Mouse (Mus musculus) cerebellum, postnatal 10 days (tissue): ENCODE measurements around the gene Kat2b.
"Not testable (repeated sequence)": the region's sequence is repeated elsewhere in the genome, so short reads cannot be mapped to it uniquely, and the experiment has no call there.

Experiments used
- DNase-seq, 2 experiments: peaks; one replicate each; pipeline ENCODE4 v3.0.0; 2021; ENCODE audit warnings: mixed read lengths in 2 of 2

Kat2b gene

DNA sequence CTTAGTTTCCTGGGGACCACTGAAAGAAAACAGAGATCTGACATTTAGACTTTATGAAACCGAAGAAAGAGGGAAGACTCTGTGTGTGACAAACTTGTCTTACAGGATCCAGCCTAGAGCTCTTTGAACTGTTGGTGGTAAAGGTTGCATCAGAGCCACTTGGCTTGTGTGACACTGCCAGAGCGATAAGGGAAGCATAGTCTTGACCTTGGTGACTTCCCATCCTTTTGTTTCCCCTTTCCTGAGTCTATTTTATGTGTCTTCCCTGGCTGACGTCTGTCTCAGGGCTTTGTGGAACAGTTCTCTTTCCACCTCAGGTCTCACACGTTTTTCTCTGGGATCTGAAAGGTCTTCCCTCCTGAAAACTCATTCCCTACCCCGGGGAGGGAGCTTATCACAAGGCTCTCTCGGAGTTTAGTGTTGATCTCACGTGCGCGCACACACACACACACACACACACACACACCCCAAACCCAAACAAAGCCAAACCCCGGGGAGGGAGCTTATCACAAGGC, 3.8 kb downstream of the Kat2b start:
- DNase-seq, result peak in 1 of 2 experiments; percentile 13

DNA sequence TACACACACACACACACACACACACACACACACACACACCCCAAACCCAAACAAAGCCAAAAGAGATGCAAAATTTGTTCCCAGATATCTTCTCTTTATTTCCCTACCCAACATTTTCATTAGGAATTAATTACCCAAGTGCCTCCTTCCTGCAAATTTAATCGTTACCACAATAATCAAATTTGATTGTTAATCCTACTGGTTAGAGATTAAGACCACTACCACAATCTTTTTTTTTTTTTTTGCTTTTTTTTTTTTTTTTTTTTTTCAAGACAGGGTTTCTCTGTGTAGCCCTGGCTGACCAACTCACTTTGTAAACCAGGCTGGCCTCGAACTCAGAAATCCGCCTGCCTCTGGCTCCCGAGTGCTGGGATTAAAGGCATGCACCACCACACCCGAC, 4.3 kb downstream of the Kat2b start:
- not testable (repeated sequence) for DNase-seq

DNA sequence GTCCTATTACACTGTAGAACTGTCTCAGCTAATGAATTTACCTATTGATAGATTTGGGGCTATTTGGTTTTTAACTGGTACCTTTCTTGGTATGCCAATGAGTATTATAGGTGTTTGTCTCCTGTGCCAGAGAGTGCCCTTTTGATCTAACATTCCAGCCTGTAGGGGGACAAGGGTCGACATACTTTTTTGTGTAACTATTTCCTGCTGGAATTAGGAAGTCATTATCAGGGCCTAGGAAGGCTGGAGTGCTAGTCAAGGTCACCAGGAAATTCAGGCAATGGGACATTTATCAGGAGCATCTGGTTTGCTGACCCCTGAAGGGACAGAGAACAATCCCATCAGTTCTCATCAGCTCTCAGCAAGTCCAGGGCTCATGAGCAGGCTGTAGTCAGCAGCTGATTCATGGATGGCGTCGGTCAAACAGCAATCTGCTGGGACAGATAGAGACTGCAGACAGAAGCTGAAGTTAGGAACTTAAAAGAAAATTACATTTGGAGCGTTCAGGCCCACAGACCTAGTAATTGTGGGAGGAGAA, 6.4 kb downstream of the Kat2b start:
- no peak for DNase-seq

DNA sequence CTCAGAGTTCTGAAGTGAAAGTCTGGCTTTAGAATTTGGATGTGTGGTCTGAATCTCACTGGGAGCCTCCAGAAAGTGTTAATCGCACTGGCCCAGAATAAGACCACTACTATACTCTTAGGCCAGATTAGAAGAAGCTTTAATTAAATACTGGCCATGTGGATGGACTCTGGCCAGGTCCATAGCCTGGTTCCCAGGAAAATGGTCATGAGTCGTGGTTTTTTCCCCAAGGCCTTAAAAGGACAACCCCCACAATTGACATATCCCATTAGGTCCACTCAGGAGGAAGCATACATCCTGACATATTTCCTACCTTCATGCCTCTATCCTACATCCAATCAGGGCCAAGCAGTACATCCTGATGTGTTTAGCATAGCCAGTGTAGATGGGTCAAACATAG, 10.5 kb downstream of the Kat2b start:
- DNase-seq, result no peak

DNA sequence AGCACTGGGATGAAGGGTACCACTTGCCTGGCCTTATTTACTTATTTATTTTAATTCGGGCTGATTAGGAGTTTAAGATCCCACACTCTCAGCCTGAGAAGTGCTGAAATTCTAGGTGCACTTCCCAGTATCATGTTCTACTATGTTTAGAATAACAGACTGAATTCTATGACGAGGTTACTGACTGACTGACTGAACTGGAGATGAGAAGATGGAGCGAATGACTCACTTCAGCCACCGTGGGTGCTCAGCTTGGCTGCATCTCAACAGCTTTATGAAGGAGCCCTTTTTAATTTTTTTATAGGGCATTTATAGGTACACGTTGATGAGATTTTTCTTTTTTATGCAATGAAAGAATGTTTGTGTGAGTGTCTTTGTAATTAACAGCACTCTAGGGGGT, 11.1 kb downstream of the Kat2b start:
- DNase-seq, result no peak

DNA sequence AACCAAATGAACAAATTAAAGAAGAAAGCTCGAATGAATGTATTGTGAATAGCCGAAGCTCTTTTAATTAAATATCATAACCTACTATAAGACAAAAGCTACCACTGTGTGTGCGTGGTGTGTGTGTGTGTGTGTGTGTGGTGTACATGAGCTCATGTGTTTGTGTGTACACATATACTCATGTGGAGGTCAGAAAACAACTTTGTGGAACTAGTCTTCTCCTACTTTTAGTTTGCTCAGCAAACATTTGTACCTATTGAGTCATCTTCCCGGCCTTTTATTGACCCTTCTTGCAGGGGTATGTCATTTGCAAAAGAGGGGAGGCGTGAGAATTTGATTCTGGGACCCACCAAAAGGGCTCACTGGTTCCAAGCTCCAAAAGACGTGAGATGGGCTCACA, 11.6 kb downstream of the Kat2b start:
- no peak for DNase-seq

DNA sequence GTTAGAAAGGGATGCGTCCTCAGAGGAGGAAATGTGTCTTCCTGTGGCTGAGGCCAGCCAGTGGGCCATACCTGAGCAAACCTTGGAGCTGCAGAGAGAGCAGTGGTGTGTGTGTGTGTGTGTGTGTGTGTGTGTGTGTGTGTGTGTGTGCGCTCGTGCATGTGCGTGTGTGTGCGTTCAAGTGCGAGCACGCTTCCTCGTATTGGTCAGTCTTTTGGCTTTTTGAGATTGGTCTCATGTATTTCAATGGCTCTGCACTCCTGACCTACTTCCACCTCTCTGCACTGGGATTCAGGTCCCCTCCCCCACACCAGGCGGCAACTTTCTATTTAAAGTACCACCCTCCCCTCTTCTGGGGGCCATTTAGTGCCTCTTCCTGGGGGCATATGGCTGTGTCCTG, 12.1 kb downstream of the Kat2b start:
- DNase-seq, result peak; percentile 92 to 93

DNA sequence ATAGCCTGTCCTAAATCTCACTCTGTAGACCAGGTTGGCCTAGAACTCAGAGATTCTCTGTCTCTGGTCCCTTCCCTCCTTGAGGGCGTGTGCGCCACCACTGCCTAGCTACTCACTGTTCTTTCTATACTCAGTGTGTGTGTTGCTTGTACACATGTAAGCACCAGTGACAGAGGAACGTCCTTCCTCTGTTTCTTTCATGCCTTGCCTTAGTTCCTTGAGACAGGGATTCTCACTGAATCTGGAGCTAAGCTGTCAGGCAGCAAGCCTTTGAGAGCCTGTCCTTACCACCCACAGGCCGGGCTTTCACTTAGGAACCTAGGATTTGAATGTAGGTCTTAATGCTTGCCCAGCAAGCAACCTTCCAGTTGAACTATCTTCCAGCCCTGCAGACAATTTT, 13.0 kb downstream of the Kat2b start:
- peak in 1 of 2 experiments; percentile 32 for DNase-seq

DNA sequence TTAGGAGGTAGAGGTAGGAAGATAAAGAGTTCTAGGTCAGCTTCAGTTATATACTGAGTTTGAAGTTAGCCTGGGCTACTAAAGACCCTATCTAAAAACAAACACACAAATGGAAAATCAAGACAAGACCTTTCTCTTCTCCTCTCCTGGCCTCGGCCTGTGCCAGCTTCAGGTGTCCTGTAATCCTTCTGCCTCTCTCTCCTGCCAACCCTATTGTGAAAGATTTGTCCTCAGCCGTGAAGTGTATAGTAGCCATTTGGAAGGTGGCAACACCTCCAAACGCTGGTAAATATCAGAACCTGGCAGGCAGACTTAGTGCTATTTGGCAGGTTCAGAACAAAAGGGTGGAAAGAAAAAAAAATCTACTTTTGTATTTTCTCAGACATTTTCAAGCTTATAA, 13.6 kb downstream of the Kat2b start:
- peak; percentile 38 to 41 for DNase-seq

DNA sequence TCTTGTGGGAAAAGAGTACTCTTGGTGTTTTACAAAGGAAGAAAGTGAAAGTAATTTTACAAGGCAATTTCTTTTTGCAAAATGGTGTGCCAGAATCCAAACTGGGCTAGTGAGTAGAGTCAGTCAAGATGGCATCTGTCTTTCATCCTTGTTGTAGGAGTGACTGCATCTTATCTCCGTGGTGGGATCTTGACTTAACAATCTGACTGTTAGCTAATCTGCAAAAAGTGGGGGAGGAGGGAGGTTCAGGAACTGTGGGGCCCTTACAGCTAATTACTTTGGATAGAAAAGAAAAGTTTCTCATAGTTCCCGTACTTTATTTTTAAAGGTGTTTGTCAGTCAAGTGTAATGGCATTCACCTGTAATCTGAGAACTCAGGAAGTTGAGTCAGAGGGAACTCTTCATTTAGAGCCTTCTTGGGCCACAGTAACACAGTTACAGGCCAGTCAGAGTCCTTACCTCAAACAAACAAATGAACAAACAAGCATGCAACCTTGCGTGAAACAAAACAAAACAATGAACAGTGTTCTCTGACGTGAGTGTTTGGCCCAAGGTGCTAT, 15.4 kb downstream of the Kat2b start:
- DNase-seq, result no peak

DNA sequence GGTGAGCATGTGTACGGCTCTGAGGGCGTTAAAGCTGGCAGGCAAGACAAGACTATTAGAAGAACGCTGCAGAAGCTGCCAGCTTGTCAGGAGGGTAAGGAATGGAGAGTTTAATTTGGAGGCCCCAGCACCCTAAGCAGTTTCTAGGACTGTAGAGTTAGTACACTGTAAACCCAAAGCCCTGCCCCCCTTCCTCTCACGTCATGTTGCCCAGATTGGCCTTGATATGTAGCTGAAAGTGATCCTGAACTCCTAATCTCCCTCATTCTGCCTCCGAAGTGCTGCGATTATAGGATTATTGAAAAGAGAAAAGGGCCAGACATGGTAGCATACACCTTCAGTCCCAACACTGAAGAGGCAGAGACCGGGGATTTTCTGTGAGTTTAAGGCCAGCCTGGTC, 16.1 kb downstream of the Kat2b start:
- DNase-seq, result no peak

DNA sequence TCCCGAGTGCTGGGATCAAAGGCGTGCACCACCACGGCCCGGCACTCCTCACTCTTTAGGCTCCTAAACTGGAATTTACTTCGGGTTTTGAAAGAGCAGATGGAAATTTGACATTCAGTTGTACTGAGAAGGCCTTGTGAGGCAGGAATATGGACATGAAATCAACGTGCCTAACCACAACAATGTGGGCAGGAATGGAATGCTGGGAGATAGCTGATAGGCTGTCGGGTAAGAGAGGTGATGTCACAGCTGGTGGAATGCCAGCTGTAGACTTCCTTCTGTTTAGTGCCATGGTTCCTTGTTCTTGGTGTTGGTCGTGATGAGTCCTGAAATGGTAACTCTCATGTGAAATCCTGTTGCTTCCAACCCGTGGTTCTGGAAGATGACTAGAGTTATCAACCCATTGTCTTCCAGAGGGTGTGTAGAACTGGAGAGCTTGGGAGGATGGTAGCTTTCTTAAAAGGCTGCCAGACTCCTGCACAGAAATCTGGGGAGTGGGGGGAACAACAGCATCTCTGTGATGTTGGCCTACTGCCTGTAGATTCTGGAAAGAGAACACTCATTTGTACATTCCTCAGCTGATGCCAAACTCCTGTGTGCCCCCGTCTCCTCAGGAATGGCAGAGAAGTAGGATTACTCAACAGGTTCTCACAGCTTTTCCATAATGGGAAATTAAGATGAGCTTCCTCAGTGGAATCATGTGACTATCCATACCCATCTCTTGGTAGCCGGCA, 17.4 kb downstream of the Kat2b start:
- no peak for DNase-seq

DNA sequence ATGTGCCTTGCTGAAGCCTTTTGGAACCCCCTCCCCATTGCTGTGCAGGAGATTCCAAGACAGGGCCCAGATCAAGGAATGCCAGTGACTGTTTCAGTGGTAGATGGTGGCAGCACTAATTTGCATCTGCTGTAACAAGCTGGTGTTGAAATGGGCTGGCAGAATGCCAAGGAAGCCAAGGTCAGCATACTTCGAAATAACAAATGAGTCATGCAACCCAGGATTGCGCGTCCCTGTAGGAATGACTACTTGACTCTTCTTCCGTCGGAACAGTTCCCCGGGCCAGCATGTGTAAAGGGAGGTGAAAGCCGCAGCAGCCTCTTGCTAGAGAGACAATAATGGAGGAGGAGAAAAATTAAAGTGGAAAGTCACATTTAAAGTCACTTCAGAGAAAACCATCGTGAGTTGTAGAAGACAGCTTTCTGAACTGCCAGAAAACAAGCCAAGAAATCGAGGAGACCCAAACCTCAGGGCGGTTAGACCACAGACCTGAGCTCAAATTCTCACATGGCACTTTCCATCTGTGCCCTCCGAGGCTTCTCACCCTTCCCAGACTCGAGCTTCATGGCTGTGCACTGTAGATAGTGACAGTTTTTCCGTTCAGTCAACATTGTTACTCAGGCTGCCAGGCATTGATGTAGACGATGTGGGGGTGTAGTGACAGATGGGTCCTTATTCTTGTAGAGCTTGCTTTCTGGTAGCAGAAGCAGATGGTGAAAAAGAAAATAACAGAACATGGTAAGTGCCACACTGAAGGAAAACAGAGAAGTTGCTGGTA, 20.6 kb downstream of the Kat2b start:
- DNase-seq, result peak; percentile 88 to 89

DNA sequence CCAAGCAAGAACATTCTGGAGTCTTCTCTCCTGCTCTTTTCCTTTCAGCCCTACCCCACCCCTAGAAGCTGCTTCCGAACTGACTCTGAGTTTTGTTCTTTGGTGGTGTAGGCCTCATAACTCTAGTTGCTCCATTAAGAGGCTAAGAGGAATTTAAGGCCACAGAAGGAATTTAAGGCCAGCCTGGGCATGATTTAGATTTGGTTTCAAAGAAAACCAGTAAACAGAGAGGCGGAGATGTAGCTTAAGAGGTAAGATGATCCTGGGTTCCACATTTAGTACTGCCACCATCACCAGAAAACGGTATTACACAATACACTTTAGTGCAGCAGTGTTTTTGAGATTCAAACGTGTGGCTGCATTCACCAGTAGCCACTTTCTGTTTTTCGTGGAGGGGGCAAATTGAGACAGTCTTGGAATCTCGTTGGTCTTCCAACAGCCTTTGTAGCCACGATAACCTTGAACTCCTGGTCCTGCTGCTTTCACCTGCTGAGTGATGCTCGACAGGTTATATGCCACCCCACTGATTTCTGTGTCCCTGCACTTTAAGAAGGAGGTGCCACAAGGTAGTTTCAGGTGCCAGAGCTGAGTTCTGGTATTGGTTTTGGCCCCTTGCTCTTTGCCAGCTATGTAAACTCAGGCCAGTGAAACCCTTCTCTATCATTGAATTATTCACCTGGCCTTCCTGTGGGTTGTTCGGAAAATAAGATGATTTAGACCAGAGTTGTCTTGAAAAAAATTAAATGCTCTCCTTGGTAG, 21.6 kb downstream of the Kat2b start:
- no peak for DNase-seq

DNA sequence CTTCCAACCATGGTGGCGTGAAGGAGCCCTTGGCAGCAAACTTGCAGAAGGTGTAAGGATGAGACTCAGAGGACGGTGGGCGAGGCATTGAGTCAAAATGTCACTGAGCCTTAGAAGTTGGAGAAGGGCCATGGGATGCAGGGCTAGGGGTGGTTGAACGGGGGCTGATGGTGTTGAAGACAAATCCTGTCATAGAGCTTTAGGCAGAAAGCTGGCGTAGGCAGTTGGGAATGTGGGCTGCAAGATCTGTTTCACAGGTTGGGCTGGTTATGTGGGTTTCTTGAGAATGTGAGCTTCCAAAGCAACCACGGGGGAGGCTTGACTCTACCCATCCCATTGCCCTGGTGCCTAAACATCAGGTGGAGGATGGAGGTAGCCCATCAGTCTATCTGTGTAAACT, 23.4 kb downstream of the Kat2b start:
- DNase-seq, result no peak

DNA sequence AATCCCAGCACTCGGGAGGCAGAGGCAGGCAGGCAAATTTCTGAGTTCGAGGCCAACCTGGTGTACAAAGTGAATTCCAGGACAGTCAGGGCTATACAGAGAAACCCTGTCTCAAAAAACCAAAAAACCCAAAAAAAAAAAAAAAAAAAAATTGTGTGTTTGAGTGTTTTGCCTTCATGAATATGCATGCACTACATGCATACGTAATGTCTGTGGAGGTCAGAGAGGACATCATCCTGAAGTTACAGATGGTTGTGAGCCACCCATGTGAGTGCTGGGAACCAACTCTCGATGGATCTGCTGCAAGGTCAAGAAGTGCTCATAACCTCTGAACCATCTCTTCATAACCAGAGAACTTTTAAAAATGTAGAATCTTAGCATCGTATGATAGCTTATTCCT, 25.2 kb downstream of the Kat2b start:
- DNase-seq, result no peak

DNA sequence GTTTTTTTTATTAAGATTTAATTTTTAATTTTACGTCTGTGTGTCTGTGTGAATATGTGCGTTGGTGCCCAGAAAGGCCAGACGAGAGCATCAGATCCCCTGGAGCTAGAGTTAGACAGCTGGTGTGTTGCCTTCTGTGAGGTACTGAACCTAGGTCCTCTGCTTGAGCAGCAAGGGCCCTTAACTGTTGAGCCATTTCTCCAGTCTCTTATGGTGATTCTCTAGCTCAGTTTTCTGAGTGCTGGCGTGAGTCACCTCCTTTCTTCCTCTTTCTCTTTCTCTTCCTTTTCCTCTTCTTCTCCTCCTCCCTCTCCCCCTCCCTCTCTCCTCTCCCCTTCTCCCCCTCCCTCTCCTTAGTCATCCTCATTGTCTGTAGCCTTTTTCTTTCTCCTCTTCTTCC, 27.9 kb downstream of the Kat2b start:
- no peak for DNase-seq

DNA sequence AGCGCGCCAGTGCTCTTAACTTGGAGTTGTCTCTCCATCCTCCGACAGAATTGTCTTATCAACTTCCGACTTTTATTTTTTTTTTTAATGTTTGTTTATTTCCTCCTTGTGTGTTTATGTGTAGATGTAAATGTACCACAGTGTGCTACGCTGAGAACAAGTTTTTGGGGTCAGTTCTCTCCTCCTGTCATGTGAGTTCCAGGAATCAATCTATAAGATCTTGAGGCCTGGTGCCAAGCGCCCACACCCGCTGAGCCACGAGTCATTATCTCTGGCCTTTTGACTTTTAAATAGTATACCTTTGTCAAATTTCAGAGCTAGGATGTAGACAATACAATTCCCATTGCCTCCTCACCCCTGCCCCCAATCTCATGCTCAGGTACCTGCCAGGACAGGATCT, 28.9 kb downstream of the Kat2b start:
- DNase-seq, result peak in 1 of 2 experiments; percentile 41

DNA sequence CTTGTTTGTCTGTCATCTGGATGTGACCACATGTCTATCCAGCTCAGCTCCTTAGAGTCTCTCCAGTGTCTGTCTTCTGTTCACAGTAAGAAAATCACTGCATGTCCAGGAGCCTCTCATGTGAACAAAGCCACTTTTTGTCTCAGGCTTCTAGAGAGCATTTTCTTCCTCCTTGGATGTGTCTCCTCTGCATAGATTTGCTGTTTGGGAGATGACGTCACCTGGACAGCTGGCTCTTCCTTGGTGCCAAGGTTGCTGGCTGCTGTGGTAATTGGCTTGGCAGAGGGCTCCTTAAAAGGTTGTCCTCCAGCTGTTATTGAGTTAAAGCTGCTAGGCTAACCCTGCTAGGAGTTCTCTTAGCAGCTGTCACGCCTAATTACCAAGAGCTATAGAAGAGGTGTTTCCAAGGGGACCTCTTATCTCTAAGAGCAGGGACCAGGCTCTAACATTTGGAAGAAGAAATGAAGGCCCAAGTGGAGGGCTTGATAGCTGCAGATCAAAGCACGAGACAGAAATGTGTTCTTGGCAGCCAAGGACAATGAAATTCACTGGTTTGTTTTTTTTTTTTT, 29.7 kb downstream of the Kat2b start:
- DNase-seq, result peak; percentile 90

DNA sequence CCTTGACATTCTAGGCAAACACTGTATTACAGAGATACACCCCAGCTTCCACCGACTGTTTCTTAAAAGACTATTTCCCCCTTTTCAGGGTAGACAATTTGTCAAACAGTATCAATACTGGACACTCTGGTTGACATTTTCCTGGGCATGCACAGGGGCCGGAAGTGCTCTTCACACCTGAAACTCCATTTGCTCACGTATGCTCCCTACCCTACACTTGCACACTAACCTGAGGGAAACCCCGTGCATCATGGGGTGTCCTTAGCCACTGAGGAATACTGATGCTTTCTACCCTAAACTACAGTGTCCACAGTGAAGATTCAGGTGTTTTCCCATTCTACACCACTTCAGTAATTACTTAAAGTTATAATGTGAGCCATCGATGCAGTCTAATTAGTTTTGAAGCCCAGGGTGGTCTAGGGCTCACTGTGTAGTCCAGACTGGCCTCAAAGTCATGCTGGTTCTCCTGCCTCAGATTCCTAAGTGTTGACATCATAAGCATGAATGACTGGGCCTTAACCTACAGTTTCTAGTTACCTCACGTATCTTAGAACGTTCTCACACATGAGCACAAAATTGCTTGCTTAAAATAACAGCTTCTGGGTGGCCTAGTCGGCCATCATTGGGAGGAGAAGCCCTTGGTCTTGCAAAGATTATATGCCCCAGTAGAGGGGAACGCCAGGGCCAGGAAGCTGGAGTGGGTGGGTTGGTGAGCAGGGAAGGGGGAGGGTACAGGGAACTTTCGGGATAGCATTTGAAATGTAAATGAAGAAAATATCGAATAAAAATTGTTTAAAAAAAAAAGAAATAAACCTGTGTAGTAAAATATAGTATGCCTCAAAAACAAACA, 30.5 kb downstream of the Kat2b start:
- no peak for DNase-seq

DNA sequence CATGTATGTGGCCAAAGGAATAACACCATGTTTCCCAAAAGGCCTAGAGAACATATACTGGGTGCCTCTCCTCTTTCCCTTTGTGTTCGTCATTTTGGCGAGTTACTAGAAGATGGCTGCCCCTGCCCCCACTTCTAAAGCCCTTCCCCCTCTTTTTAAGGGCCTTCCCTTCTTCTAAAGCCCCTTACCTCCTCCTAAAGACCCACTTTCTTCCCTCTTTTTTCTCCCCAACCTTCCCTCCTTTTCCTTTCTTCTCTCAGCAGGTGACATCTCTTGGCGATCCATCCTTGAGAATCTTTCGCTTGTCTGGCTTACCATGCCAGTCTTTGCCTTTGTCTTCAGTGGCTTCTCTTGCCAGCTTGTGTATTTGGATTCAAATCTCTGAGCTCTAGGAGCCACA, 31.9 kb downstream of the Kat2b start:
- DNase-seq, result no peak

DNA sequence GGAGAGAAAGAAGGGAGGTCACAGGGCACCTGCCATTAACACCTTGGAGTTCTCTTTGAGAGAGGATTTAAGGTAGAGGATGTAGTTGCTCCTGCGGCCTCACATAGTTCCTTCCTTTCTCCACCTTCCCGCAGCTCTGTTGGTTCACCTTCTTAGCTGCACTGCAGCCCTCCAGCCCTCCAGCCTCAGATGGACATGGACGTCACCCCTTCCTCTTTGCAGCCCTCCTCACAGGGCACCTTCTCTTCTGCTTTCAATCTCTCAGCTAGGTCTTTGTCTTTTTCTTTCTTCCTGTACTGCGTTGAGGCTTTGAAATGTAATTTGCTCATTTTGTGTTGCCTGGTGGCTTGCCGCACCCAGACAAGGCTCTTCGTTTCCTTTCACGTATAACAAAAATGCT, 36.6 kb downstream of the Kat2b start:
- not testable (repeated sequence) for DNase-seq
